Mouse (Mus musculus) brain, embryonic 14.5 days (tissue): ENCODE data around the gene Fkbp8.

ENCODE experiments used
- CTCF ChIP-seq: fragments of 200-500 bp; IDR thresholded peaks from 2 replicates; pipeline ENCODE4 v1.5.1; 2012; ENCODE audit warnings: inconsistent platforms, mild to moderate bottlenecking, moderate library complexity, borderline replicate concordance; ENCODE audit not compliant: insufficient read depth, insufficient read length; ENCODE audit errors: extremely low read depth
- POLR2A ChIP-seq: fragments of 200-500 bp; IDR thresholded peaks from 2 replicates; pipeline ENCODE4 v1.6.1; 2012; ENCODE audit warnings: mild to moderate bottlenecking, inconsistent platforms, borderline replicate concordance; ENCODE audit not compliant: poor library complexity, insufficient read depth, insufficient read length, severe bottlenecking; ENCODE audit errors: extremely low read depth

DNA sequence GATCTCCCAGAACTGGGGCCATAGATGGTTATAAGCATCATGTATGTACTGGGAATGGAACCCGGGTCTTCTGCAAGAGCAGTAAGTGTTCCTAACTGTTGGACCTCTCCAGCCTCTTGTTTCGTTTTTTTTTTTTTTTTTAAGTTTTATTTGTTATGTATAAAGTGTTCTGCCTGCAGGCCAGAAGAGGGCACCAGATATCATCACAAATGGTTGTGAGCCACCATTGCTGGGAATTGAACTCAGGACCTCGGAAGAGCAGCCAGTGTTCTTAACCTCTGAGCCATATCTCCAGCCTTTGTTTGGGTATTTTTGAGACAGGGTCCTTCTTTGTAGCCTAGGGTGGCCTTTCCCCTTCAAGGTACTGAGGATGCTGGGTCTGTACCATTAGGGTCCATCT, 31.5 kb downstream of the Fkbp8 start:
- no peak for TF ChIP-seq POLR2A
- TF ChIP-seq CTCF: no peak
